Mouse (Mus musculus) kidney, postnatal 0 days (tissue): ENCODE data around the gene Hoxc9. TPM values are rescaled to one million over a fixed set of nuclear protein-coding genes. Genes with fewer than 3 reads are reported as not detected.
A peak's percentile ranks its signal among the peaks of the same experiment; 100 is the strongest.

Source experiments
- ATAC-seq: fragments of 200-750 bp; cut with Nextera tagmentation; replicated peaks from 2 replicates; pipeline ENCODE4 v1.8.0; 2017; ENCODE audit warnings: low read depth, moderate number of reproducible peaks, moderate TSS enrichment, moderate library complexity; ENCODE audit not compliant: low FRiP score
- DNase-seq: peaks from one replicate; pipeline ENCODE4 v3.0.0-alpha.2; 2016; ENCODE audit warnings: low spot score
- H3K27ac ChIP-seq: fragments of 300-500 bp; sonication (generic); 2 replicates; pipeline ENCODE4 v1.5.1; 2014; ENCODE audit warnings: mild to moderate bottlenecking
- H3K27me3 ChIP-seq: fragments of 300-500 bp; sonication (generic); 2 replicates; pipeline ENCODE4 v1.6.1; 2014; ENCODE audit warnings: low read length, mixed read lengths; ENCODE audit not compliant: insufficient read depth
- H3K36me3 ChIP-seq: fragments of 300-500 bp; sonication (generic); 2 replicates; pipeline ENCODE4 v1.6.1; 2014; ENCODE audit warnings: low read length, mixed read lengths; ENCODE audit not compliant: insufficient read depth
- H3K4me1 ChIP-seq: fragments of 300-500 bp; sonication (generic); replicated peaks from 2 replicates; pipeline ENCODE4 v1.6.1; 2014; ENCODE audit warnings: antibody characterized with exemption, low read length, mixed read lengths; ENCODE audit not compliant: insufficient read depth
- H3K4me2 ChIP-seq: fragments of 300-500 bp; sonication (generic); 2 replicates; pipeline ENCODE4 v1.6.1; 2014; ENCODE audit warnings: mild to moderate bottlenecking, low read length, moderate library complexity, mixed read lengths
- H3K4me3 ChIP-seq: fragments of 300-500 bp; sonication (generic); replicated peaks from 2 replicates; pipeline ENCODE4 v1.5.1; 2014; ENCODE audit warnings: low read depth, low read length
- H3K9ac ChIP-seq: fragments of 300-500 bp; sonication (generic); 2 replicates; pipeline ENCODE4 v1.6.1; 2014; ENCODE audit warnings: low read depth, low read length
- H3K9me3 ChIP-seq: fragments of 300-500 bp; sonication (generic); replicated peaks from 2 replicates; pipeline ENCODE4 v1.6.1; 2016; ENCODE audit warnings: low read length, inconsistent platforms, mixed read lengths
- CTCF ChIP-seq: IDR thresholded peaks from 2 replicates; pipeline ENCODE4 v1.5.1; 2016; ENCODE audit warnings: antibody characterized with exemption, low read depth, mild to moderate bottlenecking, moderate library complexity
- WGBS: fragments of 180-500 bp; shearing (Covaris S2); extraction: QIAGEN DNeasy Blood & Tissue Kit; methylation state at CpG from one replicate; pipeline ENCODE4 v1.1.7; 2014; 5-methylcytosine and 5-hydroxymethylcytosine counted together
- polyA plus RNA-seq: library from polyadenylated mRNA; unstranded; fragments of >200 nt; fragmentation: Nextera tagmentation; extraction: Ambion mirVana; gene quantifications from 2 replicates; pipeline ENCODE4 v1.2.1, GENCODE M21; 2015

Hoxc9 gene
- polyA plus RNA-seq, 1 experiment from 2014 or later: 12.4 TPM

DNA sequence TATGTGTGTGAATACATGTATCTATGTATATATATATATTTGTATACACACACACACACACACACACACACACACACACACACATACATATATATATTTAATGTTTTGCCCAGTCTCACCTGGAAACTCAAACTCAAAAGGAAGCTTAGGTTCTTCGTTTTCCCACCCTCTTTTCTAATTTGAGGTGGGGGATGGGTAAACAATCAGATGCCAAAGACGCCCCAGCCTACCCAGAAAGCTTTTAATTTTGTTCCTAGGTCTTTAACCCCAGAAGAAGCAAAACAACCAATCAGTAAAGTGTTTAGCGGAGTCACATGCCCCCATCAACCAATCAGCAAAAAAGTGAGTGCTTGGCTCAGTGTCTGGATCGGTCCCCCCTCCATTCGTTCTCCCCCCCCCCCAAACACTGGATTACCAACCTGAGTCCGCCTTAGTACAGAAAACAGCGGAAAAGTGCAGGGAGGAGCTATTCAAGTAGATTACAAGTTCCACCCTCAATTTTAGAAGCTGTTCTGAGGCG lies 44.7 kb downstream of the Hoxc9 start:
- ATAC-seq: no peak
- peaks cover 19% of the 10 kb centered on the region for H3K4me1 ChIP-seq
- no peak overlapping the region for H3K27ac ChIP-seq
- DNase-seq: no peak
- TF ChIP-seq CTCF: no peak
- no peaks in the 10 kb centered on the region for H3K36me3 ChIP-seq
- H3K27me3 ChIP-seq: 0 out of 2 replicates have a peak, but pooled peaks cover 16% of the 10 kb centered on the region
- no peaks in the 10 kb centered on the region for H3K9me3 ChIP-seq
- 0 out of 2 replicates have a peak overlapping the region, but pooled peaks have one; percentile 10 for H3K4me2 ChIP-seq
- H3K4me3 ChIP-seq: no peak overlapping the region
- WGBS: 30% methylated on average over 8 of the region's 8 CpGs
- H3K9ac ChIP-seq: no peak overlapping the region

DNA sequence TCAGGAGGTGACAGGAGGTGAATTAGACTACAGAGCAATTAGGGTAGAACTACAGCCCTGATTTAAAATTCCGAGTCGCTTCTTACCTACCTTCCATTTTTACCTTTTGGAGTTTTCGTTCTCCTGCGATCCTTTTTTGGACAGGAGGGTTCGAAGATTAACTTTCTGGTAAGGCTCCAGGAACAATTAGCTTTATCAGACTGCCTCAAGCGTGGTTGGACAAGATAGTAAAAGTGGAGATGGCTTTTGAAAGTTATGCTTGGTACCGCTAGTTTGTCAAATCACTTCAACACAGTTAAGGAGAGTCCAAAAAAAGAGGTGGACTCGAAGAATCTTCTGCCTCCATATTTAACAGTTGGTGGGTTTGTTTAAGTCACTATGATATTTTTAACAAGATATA lies 45.3 kb downstream of the Hoxc9 start:
- H3K27me3 ChIP-seq: 0 out of 2 replicates have a peak, but pooled peaks cover 21% of the 10 kb centered on the region
- peaks cover 23% of the 10 kb centered on the region for H3K4me1 ChIP-seq
- 41% methylated on average over 8 of the region's 8 CpGs for WGBS

DNA sequence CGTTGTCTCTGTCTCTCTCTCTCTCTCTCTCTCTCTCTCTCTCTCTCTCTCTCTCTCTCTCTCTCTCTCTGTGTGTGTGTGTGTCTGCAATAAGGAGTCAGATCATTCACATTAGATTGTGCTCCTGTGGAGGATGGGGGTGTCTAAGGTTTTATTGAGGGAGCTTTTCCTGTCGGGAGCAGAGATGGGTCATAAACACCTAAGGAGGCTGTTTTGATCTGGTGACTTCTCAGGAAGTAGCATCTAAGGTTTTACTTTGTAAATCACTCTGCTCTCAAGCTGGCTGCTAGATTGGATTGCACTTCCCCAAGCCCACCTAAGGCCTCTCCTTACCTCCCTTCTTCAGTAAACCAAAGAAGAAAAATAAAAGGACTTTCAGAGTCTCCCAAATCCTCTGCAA lies 47.9 kb downstream of the Hoxc9 start:
- Histone ChIP-seq H3K9me3 (no peaks in the 10 kb centered on the region), H3K27me3 (0 out of 2 replicates have a peak, but pooled peaks cover 36% of the 10 kb centered on the region), H3K4me1 (peaks cover 13% of the 10 kb centered on the region), H3K4me2 (no peak overlapping the region), H3K36me3 (no peaks in the 10 kb centered on the region), H3K9ac (no peak overlapping the region), H3K27ac (no peak overlapping the region), H3K4me3 (no peak overlapping the region)
- 0 out of 2 replicates have a peak, but pooled peaks have one; percentile 37 for ATAC-seq
- peak; percentile 79 for DNase-seq
- 14% methylated on average over 2 of the region's 2 CpGs for WGBS
- TF ChIP-seq CTCF: no peak

More for the DNA sequence above, 45.3 kb downstream of the Hoxc9 start:
- H3K9me3 ChIP-seq: no peaks in the 10 kb centered on the region
- no peak for TF ChIP-seq CTCF
- no peak overlapping the region for H3K4me2 ChIP-seq
- no peak overlapping the region for H3K9ac ChIP-seq
- no peak for DNase-seq
- no peaks in the 10 kb centered on the region for H3K36me3 ChIP-seq
- H3K4me3 ChIP-seq: no peak overlapping the region
- ATAC-seq: no peak
- no peak overlapping the region for H3K27ac ChIP-seq

DNA sequence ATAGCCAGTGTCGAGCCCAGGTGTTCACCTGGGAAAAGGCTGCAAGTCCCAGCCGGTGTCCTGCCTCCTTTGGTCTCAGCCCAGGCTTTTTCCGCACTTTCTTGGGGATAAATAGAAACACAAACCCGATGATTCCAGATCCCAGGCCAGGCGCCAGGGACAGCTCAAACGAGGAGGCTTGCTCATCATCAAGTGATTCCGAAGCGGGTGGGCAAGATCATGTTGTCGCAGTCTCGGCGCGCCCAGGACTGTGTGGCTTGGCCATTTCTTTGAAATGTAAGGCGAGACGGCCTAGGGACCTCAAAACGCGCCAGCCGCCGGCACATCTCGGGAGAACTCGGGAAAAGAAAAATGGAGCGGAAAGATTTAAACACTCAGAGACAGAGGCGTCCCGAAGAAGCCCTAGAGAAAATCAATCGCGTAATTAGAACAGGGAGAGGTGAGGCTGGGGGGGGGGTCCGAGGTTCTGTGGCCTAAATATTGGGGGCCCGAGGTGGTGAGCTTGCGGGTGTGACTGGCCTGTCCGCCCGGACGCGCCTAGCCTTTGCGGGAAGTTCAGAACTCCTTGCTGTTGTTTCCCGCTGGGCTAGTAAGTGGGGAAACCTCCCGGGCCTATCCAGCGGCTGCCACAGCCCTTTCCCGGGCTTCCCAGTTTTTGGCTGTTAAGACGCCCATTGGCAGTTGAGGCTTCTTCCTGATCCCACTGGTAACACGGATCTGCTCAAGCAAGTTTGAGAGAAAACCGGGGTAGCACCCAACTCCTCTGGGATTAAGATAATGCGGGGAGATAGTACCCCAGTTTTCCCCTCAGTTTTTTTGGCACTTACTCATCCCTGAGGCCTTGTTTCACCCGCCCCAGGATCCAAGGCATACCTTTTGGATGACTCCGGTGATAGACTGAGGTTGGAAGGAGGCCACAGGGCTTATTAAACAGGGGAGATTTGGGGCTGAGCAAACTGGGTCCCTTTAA lies 51.3 kb downstream of the Hoxc9 start:
- H3K27me3 ChIP-seq: 0 out of 2 replicates have a peak, but pooled peaks cover 26% of the 10 kb centered on the region
- H3K9me3 ChIP-seq: no peaks in the 10 kb centered on the region
- ATAC-seq (no peak), DNase-seq (no peak)
- no peak for TF ChIP-seq CTCF
- H3K4me3 ChIP-seq: peak overlapping the region; percentile 7; the same call in 1 of the 2 replicates
- H3K36me3 ChIP-seq: no peaks in the 10 kb centered on the region
- H3K4me2 ChIP-seq: peak overlapping the region; percentile 43
- no peak overlapping the region for H3K27ac ChIP-seq
- H3K4me1 ChIP-seq: peaks cover 22% of the 10 kb centered on the region
- 19% methylated on average over 43 of the region's 43 CpGs for WGBS
- H3K9ac ChIP-seq: peak overlapping the region; percentile 19; the same call in 1 of the 2 replicates

DNA sequence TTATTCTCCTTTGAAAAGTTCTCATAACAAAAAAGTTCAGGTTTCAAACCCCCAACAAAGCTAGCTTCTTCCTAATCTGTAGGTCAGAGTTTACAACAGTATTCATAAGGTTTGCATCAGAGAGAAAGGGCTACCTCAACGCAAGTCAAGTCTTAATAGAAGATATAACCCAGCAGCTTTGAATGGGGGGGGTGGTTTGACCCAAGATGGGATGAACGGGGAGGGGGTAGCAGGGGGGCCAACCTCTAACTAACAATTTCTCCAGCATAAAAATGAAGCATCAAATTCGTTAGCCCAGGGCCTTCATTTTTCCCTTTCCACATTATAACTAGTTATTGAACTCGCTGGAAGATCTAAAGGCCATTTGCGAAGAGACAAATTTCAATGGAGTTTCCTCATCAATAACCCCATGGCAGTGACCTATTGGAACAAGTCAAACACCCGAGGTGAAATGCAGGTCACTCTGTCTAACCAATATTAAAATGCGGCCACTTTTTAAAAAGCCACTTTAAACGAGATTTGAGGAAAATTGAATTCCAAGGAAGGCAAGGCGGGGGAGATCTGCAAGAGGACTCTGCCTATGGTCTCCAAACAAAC lies 52.8 kb downstream of the Hoxc9 start:
- peaks cover 31% of the 10 kb centered on the region for H3K4me1 ChIP-seq
- no peaks in the 10 kb centered on the region for H3K9me3 ChIP-seq
- 66% methylated on average over 9 of the region's 9 CpGs for WGBS
- 0 out of 2 replicates have a peak, but pooled peaks cover 27% of the 10 kb centered on the region for H3K27me3 ChIP-seq
- H3K36me3 ChIP-seq: no peaks in the 10 kb centered on the region
- no peak for DNase-seq
- ATAC-seq: no peak
- no peak overlapping the region for H3K27ac ChIP-seq
- H3K4me2 ChIP-seq: no peak overlapping the region
- no peak for TF ChIP-seq CTCF
- no peak overlapping the region for H3K9ac ChIP-seq
- no peak overlapping the region for H3K4me3 ChIP-seq

DNA sequence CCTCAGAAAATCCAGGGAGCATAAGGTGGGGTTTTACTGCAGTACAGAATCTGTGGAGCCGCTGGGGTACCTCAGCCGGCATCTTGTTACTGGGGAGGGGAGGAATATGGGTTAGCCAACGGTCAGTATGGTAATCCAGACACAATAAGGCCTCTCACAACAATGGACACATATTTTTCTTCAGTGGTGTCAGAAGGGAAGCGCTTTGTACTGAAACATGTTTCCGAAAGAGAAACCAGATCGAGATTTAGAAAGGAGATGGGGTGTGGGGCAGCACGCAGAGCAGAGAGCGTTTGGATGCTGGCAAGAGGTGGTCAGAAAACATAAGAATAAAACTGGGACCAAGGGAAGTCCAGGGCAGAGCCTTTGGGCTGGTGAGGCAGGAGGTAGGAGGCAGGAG lies 53.9 kb downstream of the Hoxc9 start:
- Histone ChIP-seq H3K4me2 (no peak overlapping the region), H3K27me3 (0 out of 2 replicates have a peak, but pooled peaks cover 27% of the 10 kb centered on the region), H3K36me3 (no peaks in the 10 kb centered on the region), H3K9ac (no peak overlapping the region), H3K4me3 (no peak overlapping the region), H3K27ac (no peak overlapping the region), H3K9me3 (no peaks in the 10 kb centered on the region), H3K4me1 (peaks cover 42% of the 10 kb centered on the region)
- ATAC-seq: no peak
- no peak for DNase-seq
- 37% methylated on average over 8 of the region's 8 CpGs for WGBS
- no peak for TF ChIP-seq CTCF
